Mouse (Mus musculus): Measurements from ENCODE around the gene Tspan11. TPM values are rescaled to one million over a fixed set of nuclear protein-coding genes. Genes with fewer than 3 reads are reported as not detected.

The Tspan11 gene
- polyA plus RNA-seq, 1 experiment from 2014 or later: 21.1 TPM

GRCm38 (mm10) chr6:127888581-127888980 lies 1.2 kb downstream of the Tspan11 start:
- Histone ChIP-seq H3K9ac (peak overlapping the region; percentile 82; the same call in 1 of the 2 replicates), H3K4me3 (peak overlapping the region; percentile 61), H3K9me3 (no peaks in the 10 kb centered on the region), H3K36me3 (no peaks in the 10 kb centered on the region), H3K4me2 (replicated peaks) (peak overlapping the region; percentile 87), H3K27me3 (no peaks in the 10 kb centered on the region; the same call in 1 of the 2 replicates), H3K27ac (peak overlapping the region; percentile 15; the same call in 1 of the 2 replicates), H3K4me1 (peaks cover 32% of the 10 kb centered on the region)
- ATAC-seq (ENCODE audit: low FRiP score, low read depth): no peak
- 41% methylated on average over 3 of the region's 3 CpGs for WGBS

DNA sequence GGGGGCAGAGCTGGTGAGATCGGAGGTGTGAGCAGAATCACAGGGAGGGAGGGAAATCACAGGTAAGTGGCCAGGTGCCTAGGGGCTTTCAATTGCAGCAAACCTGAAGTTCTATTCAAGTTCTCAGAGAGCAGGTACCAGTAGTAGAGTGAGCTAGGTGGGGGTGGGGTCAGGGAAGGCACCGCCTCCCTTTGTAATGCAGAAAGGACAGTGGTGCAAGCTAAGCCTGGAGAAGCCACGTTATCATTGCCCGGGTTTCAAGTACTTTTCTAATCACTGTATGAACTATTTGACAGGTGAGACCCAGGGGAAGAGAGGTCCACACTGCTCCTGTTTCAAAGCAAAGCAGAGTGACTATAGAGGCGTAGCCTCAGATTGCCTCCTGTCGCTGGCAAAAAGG lies 6.2 kb downstream of the Tspan11 start:
- Histone ChIP-seq H3K4me1 (peaks cover 14% of the 10 kb centered on the region), H3K9me3 (no peaks in the 10 kb centered on the region), H3K27me3 (no peaks in the 10 kb centered on the region), H3K9ac (no peak overlapping the region), H3K27ac (no peak overlapping the region), H3K36me3 (peaks cover 5% of the 10 kb centered on the region; the same call in 1 of the 2 replicates), H3K4me2 (replicated peaks) (no peak overlapping the region), H3K4me3 (no peak overlapping the region)
- 41% methylated on average over 6 of the region's 6 CpGs for WGBS
- no peak for ATAC-seq (ENCODE audit: low FRiP score, low read depth)

DNA sequence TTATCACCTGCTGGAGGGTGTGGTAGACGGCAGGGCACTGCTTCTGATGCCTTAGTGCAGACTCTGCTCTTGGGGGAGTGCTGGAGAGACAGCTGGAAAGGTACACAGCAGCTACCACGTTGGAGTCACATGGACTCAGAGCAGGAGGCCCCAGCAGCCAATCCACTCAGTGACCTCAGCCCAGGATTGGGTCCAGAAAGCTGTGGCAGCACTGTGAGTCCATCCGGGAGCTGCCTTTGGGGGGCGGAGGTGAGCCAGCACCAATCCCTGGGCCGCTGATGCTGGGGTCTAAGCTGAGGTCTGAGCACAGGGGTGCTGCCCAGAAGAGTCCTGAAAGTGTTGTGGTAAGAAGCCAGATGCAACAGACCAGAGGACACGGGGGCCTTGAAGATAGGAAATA lies 7.6 kb downstream of the Tspan11 start:
- Histone ChIP-seq H3K9ac (no peak overlapping the region), H3K4me2 (replicated peaks) (no peak overlapping the region), H3K4me1 (0 out of 2 replicates have a peak, but pooled peaks cover 6% of the 10 kb centered on the region), H3K9me3 (no peaks in the 10 kb centered on the region), H3K27me3 (no peaks in the 10 kb centered on the region), H3K4me3 (no peak overlapping the region), H3K36me3 (peaks cover 5% of the 10 kb centered on the region; the same call in 1 of the 2 replicates), H3K27ac (no peak overlapping the region)
- no peak for ATAC-seq (ENCODE audit: low FRiP score, low read depth)
- 36% methylated on average over 6 of the region's 6 CpGs for WGBS

DNA sequence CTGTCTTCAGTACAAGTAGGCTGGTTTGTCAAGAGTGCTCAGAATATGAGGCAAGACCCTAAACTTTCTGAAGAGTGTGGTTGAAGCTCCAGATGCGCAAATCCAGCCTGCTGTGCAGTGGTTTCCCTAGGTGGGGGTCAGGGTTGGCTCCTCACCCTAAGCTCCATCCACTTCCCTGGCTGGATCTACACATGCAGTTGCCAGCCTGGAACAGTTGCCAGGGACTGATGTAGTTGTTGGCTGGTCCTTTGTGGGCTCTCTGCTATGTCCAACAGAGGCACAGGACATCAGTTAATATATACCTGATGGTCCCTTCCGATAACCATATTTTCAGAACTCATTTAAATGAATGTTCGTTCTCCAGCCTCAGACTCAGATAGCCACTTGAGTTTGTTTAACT lies 9.0 kb downstream of the Tspan11 start:
- no peaks in the 10 kb centered on the region for H3K27me3 ChIP-seq
- WGBS: 96% methylated on average over 3 of the region's 3 CpGs
- no peaks in the 10 kb centered on the region for H3K4me1 ChIP-seq
- H3K4me2 ChIP-seq (replicated peaks): no peak overlapping the region
- no peak for ATAC-seq (ENCODE audit: low FRiP score, low read depth)
- H3K9me3 ChIP-seq: no peaks in the 10 kb centered on the region
- H3K9ac ChIP-seq: no peak overlapping the region
- peaks cover 9% of the 10 kb centered on the region; the same call in 1 of the 2 replicates for H3K36me3 ChIP-seq
- H3K27ac ChIP-seq: no peak overlapping the region
- H3K4me3 ChIP-seq: no peak overlapping the region

GRCm38 (mm10) chr6:127897342-127897741 lies 10.0 kb downstream of the Tspan11 start:
- no peaks in the 10 kb centered on the region for H3K27me3 ChIP-seq
- WGBS: 96% methylated on average over 3 of the region's 3 CpGs
- H3K36me3 ChIP-seq: peaks cover 9% of the 10 kb centered on the region; the same call in 1 of the 2 replicates
- no peaks in the 10 kb centered on the region for H3K4me1 ChIP-seq
- H3K4me3 ChIP-seq: no peak overlapping the region
- no peak overlapping the region for H3K27ac ChIP-seq
- no peak overlapping the region for H3K9ac ChIP-seq
- ATAC-seq (ENCODE audit: low FRiP score, low read depth): no peak
- no peaks in the 10 kb centered on the region for H3K9me3 ChIP-seq
- H3K4me2 ChIP-seq (replicated peaks): no peak overlapping the region

DNA sequence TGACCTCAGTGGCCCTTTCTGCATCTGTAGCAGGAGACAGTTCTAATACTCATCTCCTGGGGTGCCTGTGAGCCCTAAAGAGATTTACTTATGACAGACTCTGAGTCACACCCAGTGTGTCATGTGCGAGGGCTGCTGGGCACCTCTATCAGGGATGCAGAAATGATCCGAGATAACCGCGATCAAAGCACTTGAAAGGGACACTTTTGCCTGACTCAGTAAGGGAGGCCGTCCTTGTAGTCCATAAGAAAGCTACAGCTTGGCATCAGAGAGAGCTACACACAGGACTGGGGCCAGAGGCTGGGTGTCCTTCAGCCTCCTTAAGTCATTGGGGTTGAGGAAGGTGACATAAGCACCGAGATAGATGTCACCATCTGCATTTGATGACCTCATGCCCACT lies 12.7 kb downstream of the Tspan11 start:
- Histone ChIP-seq H3K27ac (no peak overlapping the region), H3K4me1 (no peaks in the 10 kb centered on the region), H3K9me3 (no peaks in the 10 kb centered on the region), H3K9ac (no peak overlapping the region), H3K4me2 (replicated peaks) (no peak overlapping the region), H3K4me3 (no peak overlapping the region), H3K27me3 (no peaks in the 10 kb centered on the region), H3K36me3 (peaks cover 21% of the 10 kb centered on the region; the same call in 1 of the 2 replicates)
- ATAC-seq (ENCODE audit: low FRiP score, low read depth): no peak
- 88% methylated on average over 6 of the region's 6 CpGs for WGBS

DNA sequence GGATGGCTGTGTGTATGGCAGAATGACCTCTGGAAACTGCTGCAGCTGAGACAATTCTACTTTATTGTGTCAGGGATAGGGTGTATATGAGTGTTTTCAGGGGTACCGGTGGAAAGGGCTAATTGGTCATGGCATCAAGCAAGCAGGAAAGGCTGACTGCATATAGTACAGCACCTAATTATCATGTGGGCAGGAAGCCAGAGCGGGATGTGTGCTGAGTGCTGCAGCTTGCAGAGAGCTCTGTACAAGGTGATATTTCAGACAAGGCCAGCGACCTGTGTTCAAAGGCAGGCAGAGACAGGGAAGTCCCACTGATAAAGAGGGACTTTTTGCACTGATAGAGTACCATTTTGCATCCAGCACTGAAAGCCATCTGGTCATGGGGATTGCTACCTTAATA lies 13.9 kb downstream of the Tspan11 start:
- H3K27ac ChIP-seq: no peak overlapping the region
- no peaks in the 10 kb centered on the region for H3K27me3 ChIP-seq
- no peak overlapping the region for H3K9ac ChIP-seq
- no peak overlapping the region for H3K4me3 ChIP-seq
- 64% methylated on average over 3 of the region's 3 CpGs for WGBS
- H3K4me2 ChIP-seq (replicated peaks): no peak overlapping the region
- H3K4me1 ChIP-seq: no peaks in the 10 kb centered on the region
- H3K9me3 ChIP-seq: no peaks in the 10 kb centered on the region
- no peak for ATAC-seq (ENCODE audit: low FRiP score, low read depth)
- peaks cover 21% of the 10 kb centered on the region; the same call in 1 of the 2 replicates for H3K36me3 ChIP-seq

DNA sequence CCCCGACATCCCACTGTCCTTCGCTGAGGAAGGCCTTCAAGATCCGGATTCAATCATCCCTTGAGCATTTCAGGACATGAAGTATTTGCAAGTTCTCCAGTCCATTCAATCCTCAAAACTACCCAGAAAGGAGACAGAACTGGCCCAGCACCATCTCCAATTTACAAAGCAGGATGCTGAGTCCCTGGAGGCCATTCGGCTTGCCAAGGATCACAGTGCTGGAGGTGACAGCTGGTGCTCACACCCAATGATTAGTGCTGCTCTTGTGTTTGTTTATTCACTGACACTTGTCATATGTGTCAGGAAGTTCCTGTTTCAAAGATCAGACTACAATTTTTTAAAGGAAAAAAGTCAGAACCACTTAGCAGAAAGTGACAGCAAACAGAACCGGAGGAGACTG lies 14.3 kb downstream of the Tspan11 start:
- ATAC-seq (ENCODE audit: low FRiP score, low read depth): no peak
- Histone ChIP-seq H3K9ac (no peak overlapping the region), H3K4me1 (no peaks in the 10 kb centered on the region), H3K27ac (no peak overlapping the region), H3K36me3 (peaks cover 25% of the 10 kb centered on the region; the same call in 1 of the 2 replicates), H3K4me3 (no peak overlapping the region), H3K27me3 (no peaks in the 10 kb centered on the region), H3K4me2 (replicated peaks) (no peak overlapping the region), H3K9me3 (no peaks in the 10 kb centered on the region)
- 89% methylated on average over 5 of the region's 5 CpGs for WGBS

DNA sequence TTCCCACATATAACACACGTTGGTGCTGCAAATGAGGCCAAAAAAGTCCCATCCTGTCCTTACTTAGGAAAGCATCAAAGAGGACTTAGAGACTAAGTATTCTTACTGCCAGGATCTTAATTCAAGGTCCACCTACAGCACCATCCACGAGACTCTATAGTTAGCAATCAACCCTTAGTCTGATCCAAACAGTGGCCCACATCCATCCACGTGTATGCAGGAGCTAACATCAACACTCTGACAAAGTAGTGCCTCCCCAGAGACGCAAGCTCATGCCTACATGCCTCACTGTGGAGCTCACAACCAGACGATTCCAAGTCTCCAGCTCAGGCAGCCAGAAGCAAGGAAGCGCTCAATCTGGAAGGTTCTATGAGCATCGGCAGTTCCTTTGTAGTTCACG lies 15.2 kb downstream of the Tspan11 start:
- no peaks in the 10 kb centered on the region for H3K27me3 ChIP-seq
- WGBS: 88% methylated on average over 8 of the region's 8 CpGs
- H3K9ac ChIP-seq: no peak overlapping the region
- H3K4me2 ChIP-seq (replicated peaks): no peak overlapping the region
- H3K9me3 ChIP-seq: no peaks in the 10 kb centered on the region
- no peak overlapping the region for H3K4me3 ChIP-seq
- no peak for ATAC-seq (ENCODE audit: low FRiP score, low read depth)
- H3K36me3 ChIP-seq: peaks cover 33% of the 10 kb centered on the region; the same call in 1 of the 2 replicates
- no peaks in the 10 kb centered on the region for H3K4me1 ChIP-seq
- no peak overlapping the region for H3K27ac ChIP-seq

DNA sequence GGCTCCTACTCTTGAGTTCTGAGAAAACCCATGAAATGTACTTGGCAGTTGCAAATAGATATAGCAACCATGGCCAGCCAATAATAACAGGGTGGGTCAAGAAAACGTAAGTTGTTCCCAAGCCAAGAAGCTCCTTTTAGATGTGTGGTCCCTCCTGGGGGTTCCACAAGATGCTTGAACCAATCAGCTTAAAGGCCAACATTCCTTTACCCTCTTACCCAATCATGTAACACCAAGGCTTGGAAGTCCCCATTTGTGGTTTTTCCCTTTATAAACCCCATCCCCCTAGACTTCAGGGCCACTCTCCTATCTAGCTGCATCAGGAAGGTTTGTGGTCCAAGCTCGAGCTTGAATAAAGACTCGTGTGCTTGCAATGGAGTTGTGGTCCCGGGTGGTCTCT lies 23.2 kb downstream of the Tspan11 start:
- H3K4me1 ChIP-seq: no peaks in the 10 kb centered on the region
- H3K27ac ChIP-seq: no peak overlapping the region
- no peak overlapping the region for H3K9ac ChIP-seq
- no peak for ATAC-seq (ENCODE audit: low FRiP score, low read depth)
- H3K9me3 ChIP-seq: no peaks in the 10 kb centered on the region; the same call in 1 of the 2 replicates
- peaks cover 49% of the 10 kb centered on the region for H3K36me3 ChIP-seq
- H3K27me3 ChIP-seq: no peaks in the 10 kb centered on the region
- no peak overlapping the region for H3K4me3 ChIP-seq
- WGBS: 83% methylated on average over 4 of the region's 4 CpGs
- no peak overlapping the region for H3K4me2 ChIP-seq (replicated peaks)

DNA sequence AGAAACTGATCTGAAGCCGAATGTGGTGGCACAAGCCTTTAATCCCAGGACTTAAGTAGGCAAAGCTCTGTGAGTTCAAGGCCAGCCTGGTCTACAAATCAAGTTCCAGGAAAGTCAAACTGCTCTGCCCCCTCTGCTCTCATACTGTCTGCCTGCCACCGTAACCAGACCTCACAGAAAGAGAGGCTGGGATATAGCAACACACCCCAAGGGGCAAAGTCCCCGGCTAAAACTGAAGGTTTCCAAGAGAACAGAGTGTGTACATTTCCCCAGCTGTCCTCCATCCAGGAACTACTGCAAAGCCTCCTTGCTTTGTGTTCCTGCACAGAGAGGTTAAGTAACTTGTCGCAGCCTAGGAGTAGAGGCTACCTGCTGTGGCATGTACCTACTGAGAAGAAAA lies 24.3 kb downstream of the Tspan11 start:
- no peak overlapping the region for H3K27ac ChIP-seq
- H3K4me3 ChIP-seq: no peak overlapping the region
- no peaks in the 10 kb centered on the region for H3K27me3 ChIP-seq
- no peaks in the 10 kb centered on the region for H3K4me1 ChIP-seq
- WGBS: 72% methylated on average over 4 of the region's 4 CpGs
- ATAC-seq (ENCODE audit: low FRiP score, low read depth): no peak
- no peak overlapping the region for H3K4me2 ChIP-seq (replicated peaks)
- no peak overlapping the region for H3K9ac ChIP-seq
- peaks cover 55% of the 10 kb centered on the region for H3K36me3 ChIP-seq
- H3K9me3 ChIP-seq: peaks cover 7% of the 10 kb centered on the region

DNA sequence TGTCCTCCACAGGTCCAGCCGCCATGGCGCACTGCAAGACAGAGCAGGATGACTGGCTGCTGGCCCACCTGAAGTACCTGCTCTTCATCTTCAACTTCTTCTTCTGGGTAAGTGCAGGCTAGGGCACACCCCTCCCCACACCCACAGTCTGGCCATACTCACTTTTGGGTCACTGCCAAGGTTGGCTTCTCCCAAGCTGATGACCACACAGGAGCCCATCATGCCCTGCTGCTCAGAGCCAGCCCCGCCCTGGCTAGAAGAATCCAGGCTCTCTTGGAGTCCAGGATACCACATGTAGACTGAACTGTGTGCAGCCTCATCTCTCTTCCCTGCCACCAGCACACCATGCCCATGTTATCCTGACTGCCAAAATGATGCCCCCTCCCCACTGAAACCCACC lies 25.5 kb downstream of the Tspan11 start:
- Histone ChIP-seq H3K9me3 (peaks cover 7% of the 10 kb centered on the region), H3K4me2 (replicated peaks) (no peak overlapping the region), H3K36me3 (peaks cover 49% of the 10 kb centered on the region), H3K9ac (no peak overlapping the region), H3K27ac (no peak overlapping the region), H3K27me3 (no peaks in the 10 kb centered on the region), H3K4me3 (no peak overlapping the region), H3K4me1 (no peaks in the 10 kb centered on the region)
- ATAC-seq (ENCODE audit: low FRiP score, low read depth): no peak; the same call in 1 of the 2 replicates
- 90% methylated on average over 3 of the region's 3 CpGs for WGBS

GRCm38 (mm10) chr6:127916993-127917392 lies 29.6 kb downstream of the Tspan11 start:
- ATAC-seq (ENCODE audit: low FRiP score, low read depth): no peak
- 85% methylated on average over 3 of the region's 3 CpGs for WGBS
- Histone ChIP-seq H3K9me3 (peaks cover 7% of the 10 kb centered on the region; the same call in 1 of the 2 replicates), H3K4me1 (peaks cover 3% of the 10 kb centered on the region; the same call in 1 of the 2 replicates), H3K9ac (no peak overlapping the region), H3K4me3 (no peak overlapping the region), H3K27me3 (0 out of 2 replicates have a peak, but pooled peaks cover 3% of the 10 kb centered on the region), H3K36me3 (peaks cover 41% of the 10 kb centered on the region), H3K4me2 (replicated peaks) (no peak overlapping the region), H3K27ac (no peak overlapping the region)
